Mouse (Mus musculus) forebrain, embryonic 10.5 days (tissue): ENCODE measurements around the gene Olfr282. TPM values are rescaled to one million over a fixed set of nuclear protein-coding genes. Genes with fewer than 3 reads are reported as not detected.

Source experiments
- DNase-seq: peaks from one replicate; pipeline ENCODE4 v3.0.0-alpha.2; 2017; ENCODE audit warnings: low spot score; ENCODE audit errors: extremely low spot score
- H3K27ac ChIP-seq: fragments of 300-500 bp; sonication (generic); 2 replicates; pipeline ENCODE4 v1.5.1; 2016; ENCODE audit warnings: mild to moderate bottlenecking
- H3K27me3 ChIP-seq: fragments of 300-500 bp; sonication (generic); 2 replicates; pipeline ENCODE4 v1.6.1; 2016; ENCODE audit warnings: mild to moderate bottlenecking; ENCODE audit not compliant: poor library complexity, severe bottlenecking
- H3K36me3 ChIP-seq: fragments of 300-500 bp; sonication (generic); replicated peaks from 2 replicates; pipeline ENCODE4 v1.6.1; 2016; ENCODE audit warnings: mild to moderate bottlenecking, moderate library complexity
- H3K4me1 ChIP-seq: fragments of 300-500 bp; sonication (generic); 2 replicates; pipeline ENCODE4 v1.6.1; 2016
- H3K4me3 ChIP-seq: fragments of 300-500 bp; sonication (generic); 2 replicates; pipeline ENCODE4 v1.5.1; 2016; ENCODE audit warnings: mild to moderate bottlenecking, moderate library complexity
- H3K9me3 ChIP-seq: fragments of 300-500 bp; sonication (generic); 2 replicates; pipeline ENCODE4 v1.6.1; 2016; ENCODE audit warnings: mild to moderate bottlenecking, moderate library complexity
- WGBS: fragments of 180-500 bp; shearing (Covaris S2); methylation state at CpG from one replicate; pipeline ENCODE4 v1.1.7; 2016; 5-methylcytosine and 5-hydroxymethylcytosine counted together
- polyA plus RNA-seq: library from polyadenylated mRNA; unstranded; fragments of >200 nt; fragmentation: Nextera tagmentation; extraction: Ambion mirVana; gene quantifications from 2 replicates; pipeline ENCODE4 v1.2.1, GENCODE M21; 2016

The Olfr282 gene
- polyA plus RNA-seq, 1 experiment from 2014 or later, result not detected

DNA sequence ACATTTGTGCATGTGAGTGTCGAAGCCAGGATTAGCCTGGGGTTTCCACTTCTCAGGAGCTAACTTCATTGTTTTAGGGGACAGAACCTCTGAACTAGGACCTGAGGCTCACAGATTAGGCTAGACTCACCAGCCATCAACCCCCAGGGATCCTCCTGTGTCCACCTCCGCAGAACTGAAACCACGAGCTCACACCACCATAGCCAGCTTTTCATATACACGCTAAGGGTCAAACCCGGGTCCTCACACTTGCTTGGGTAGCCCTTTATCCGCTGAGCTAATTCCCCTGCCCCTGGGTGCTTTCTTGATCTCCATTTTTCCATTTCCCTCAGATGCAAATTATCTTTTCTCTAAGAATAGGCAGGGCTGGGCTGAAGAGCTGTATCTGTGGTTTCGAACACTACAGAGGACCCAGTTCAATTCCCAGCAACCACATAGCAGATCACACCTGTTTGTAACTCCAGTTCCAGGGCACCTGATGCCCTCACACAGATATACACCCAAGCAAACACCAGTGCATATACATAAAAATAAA is 48.6 kb downstream of the Olfr282 start:
- Histone ChIP-seq H3K9me3 (no peaks in the 10 kb centered on the region), H3K27ac (no peak overlapping the region), H3K4me1 (no peaks in the 10 kb centered on the region), H3K4me3 (no peak overlapping the region), H3K27me3 (no peaks in the 10 kb centered on the region), H3K36me3 (no peaks in the 10 kb centered on the region)
- WGBS, result 78% methylated on average over 7 of the region's 7 CpGs
- DNase-seq, result no peak

DNA sequence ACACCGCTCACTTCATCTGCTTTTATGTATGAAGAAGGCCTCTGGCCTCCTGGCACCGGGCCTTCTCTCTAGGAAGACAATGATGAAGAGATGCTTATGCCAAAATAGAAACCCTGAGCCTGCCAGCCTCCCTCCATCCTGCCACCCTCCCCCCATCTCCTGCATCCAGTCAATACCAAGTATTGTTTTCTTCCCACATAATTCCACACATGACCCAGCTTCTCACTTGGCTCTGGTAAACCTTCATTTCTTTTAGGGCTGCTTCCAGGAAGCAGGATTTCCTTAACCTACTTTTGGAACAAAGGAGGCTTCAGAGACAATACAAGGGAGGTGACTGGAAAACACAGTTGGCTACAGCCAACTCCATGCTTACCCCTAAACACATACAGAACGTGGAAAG is 51.7 kb downstream of the Olfr282 start, which contains the start of gene Lalba:
Gene Lalba (minus strand): TSS at position 21 of the 400 bp plus-strand sequence.
- WGBS, result 66% methylated on average over 3 of the region's 3 CpGs
- DNase-seq, result no peak
- H3K36me3 ChIP-seq, result no peaks in the 10 kb centered on the region
- H3K9me3 ChIP-seq, result no peaks in the 10 kb centered on the region
- no peaks in the 10 kb centered on the region for H3K4me1 ChIP-seq
- H3K27ac ChIP-seq, result no peak within 1 kb of the TSS
- H3K4me3 ChIP-seq, result no peak within 1 kb of the TSS
- H3K27me3 ChIP-seq, result no peaks in the 10 kb centered on the region

DNA sequence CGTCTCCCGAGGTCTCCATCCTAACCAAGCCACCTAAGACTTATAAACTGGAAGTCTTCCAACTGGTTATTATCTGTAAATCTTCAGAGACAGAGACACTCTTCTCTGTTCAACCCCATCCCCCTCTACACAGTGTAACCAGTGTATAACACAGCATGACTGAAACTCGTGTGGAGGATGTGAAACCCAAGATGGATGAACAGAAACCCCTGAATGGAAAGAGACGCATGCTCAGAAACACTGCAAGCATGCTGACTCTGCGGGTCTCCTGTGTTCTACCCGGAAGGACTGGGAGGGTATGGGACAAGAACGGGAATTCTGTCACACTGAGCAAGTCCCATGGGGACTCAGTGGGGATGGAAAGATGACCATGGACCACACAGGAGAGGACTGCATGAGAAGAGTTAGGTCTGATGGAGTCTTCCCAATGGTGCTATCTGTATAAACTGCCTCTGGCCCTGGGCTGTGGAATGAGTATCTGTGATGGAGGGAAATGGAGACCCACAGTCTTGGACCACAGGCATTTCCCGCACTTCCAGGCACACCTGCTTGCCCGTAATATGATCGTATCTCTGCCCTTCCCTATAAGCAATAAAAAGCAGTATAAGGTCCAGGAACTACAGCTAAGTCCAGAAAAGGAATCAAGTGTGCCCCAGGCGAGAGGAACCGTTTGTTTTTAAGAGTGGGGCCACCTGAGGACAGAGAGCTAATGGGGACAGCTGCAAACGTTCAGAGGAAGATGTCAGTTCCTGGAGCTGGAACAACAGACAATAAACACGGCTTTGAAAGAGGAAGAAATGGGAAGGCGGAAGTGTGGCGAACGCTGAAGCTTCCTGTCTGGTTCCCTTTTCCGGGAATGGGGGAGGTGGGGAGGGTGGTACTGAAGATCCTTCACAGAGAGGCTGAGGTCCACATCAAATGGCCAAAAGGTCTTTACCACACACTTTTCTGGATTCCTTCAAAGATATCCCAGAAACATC is 53.2 kb downstream of the Olfr282 start:
- Histone ChIP-seq H3K36me3 (no peaks in the 10 kb centered on the region), H3K4me3 (no peak overlapping the region), H3K27me3 (no peaks in the 10 kb centered on the region), H3K9me3 (no peaks in the 10 kb centered on the region), H3K27ac (no peak overlapping the region), H3K4me1 (no peaks in the 10 kb centered on the region)
- no peak for DNase-seq
- WGBS, result 83% methylated on average over 18 of the region's 18 CpGs

DNA sequence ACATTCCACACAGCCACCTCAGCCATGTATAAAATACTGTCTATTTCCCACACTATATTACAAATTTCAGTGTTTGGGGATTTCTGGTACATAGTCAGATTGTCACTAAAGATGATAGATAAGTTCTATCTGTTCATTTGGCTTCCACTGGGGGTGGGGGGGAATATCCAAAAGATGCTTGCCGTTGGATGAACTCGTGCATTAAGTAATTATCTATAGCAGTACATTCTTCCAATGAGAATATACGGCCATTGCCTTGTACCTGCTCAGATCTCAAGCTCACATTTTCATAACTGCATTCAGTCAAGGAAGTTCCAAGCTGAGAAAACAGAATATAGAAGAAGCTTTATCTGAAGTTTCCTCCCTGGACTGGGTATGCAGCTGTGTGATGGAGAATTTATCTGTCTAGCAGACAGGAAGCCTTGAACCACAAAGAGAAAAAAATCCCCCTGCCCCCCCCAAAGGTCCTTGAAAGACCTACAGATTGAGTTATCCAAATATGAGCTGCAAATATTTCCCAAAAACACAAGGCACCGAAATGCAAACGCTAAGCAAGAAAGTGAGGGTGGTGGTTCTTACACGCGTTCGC is 55.5 kb downstream of the Olfr282 start:
- no peak overlapping the region for H3K4me3 ChIP-seq
- no peak for DNase-seq
- no peaks in the 10 kb centered on the region for H3K27me3 ChIP-seq
- 94% methylated on average over 8 of the region's 8 CpGs for WGBS
- H3K36me3 ChIP-seq, result no peaks in the 10 kb centered on the region
- H3K4me1 ChIP-seq, result no peaks in the 10 kb centered on the region
- H3K9me3 ChIP-seq, result no peaks in the 10 kb centered on the region
- no peak overlapping the region for H3K27ac ChIP-seq

Other genes with a start within 250 kb of the Olfr282 start
- gene Olfr288, start 235.7 kb upstream of the Olfr282 start, polyA plus RNA-seq, result not detected in 2 replicates
- not detected in 2 replicates for gene Gm44579, start 210.2 kb upstream of the Olfr282 start, polyA plus RNA-seq
- not detected in 2 replicates for gene Olfr287, start 210.2 kb upstream of the Olfr282 start, polyA plus RNA-seq
- not detected in 2 replicates for gene Olfr286, start 196.8 kb upstream of the Olfr282 start, polyA plus RNA-seq
- gene H1fnt, start 173.9 kb upstream of the Olfr282 start, polyA plus RNA-seq, result not detected in 2 replicates
- gene Zfp641, start 135.1 kb upstream of the Olfr282 start, polyA plus RNA-seq, result 0.47 and 0.58 TPM in 2 replicates
- not detected in 2 replicates for gene Olfr285, start 113.9 kb upstream of the Olfr282 start, polyA plus RNA-seq
- not detected in 2 replicates for gene Olfr284, start 90.2 kb upstream of the Olfr282 start, polyA plus RNA-seq
- gene Olfr283, start 50.3 kb upstream of the Olfr282 start, polyA plus RNA-seq, result not detected in 2 replicates
- not detected in 2 replicates for gene Olfr281, start 21.4 kb downstream of the Olfr282 start, polyA plus RNA-seq
- gene OR5BS1P, start 38.7 kb downstream of the Olfr282 start, polyA plus RNA-seq, result not detected in 2 replicates
- 0.49 TPM in 1 of 2 replicates, not detected in the other for gene Lalba, start 51.5 kb downstream of the Olfr282 start, polyA plus RNA-seq
- not detected in 2 replicates for gene Olfr279, start 61.2 kb downstream of the Olfr282 start, polyA plus RNA-seq
- 144 and 145 TPM in 2 replicates for gene Kansl2, start 103.0 kb downstream of the Olfr282 start, polyA plus RNA-seq
- gene Ccnt1, start 139.7 kb downstream of the Olfr282 start, polyA plus RNA-seq, result 59.8 and 62.0 TPM in 2 replicates
- 0.29 TPM in 1 of 2 replicates, not detected in the other for gene 4930415O20Rik, start 139.8 kb downstream of the Olfr282 start, polyA plus RNA-seq
- 9.4 and 11.9 TPM in 2 replicates for gene Adcy6, start 178.9 kb downstream of the Olfr282 start, polyA plus RNA-seq
- 19.9 and 21.7 TPM in 2 replicates for gene Cacnb3, start 199.6 kb downstream of the Olfr282 start, polyA plus RNA-seq
- gene Ddx23, start 231.7 kb downstream of the Olfr282 start, polyA plus RNA-seq, result 27.3 and 28.5 TPM in 2 replicates
- gene Rnd1, start 246.2 kb downstream of the Olfr282 start, polyA plus RNA-seq, result 1.8 and 2.2 TPM in 2 replicates